Mouse (Mus musculus) ES-CJ7 (cell line): ENCODE data around the gene March1.

Experiments
- DNase-seq: peaks from one replicate; pipeline ENCODE4 v3.0.0; 2011; ENCODE audit warnings: low read depth, low spot score

March1 gene

GRCm38 (mm10) chr8:66519149-66519548, 901.4 kb downstream of the March1 start:
- DNase-seq = no peak

- no peak for DNase-seq
Measured at GRCm38 (mm10) chr8:66520576-66520975, 902.9 kb downstream of the March1 start.
